Mouse (Mus musculus): ENCODE data around the gene Ube2q2.
"Not testable (repeated sequence)": the region's sequence is repeated elsewhere in the genome, so short reads cannot be mapped to it uniquely, and the experiment has no call there.

The Ube2q2 gene

GRCm38 (mm10) chr9:55243280-55243679 lies 94.6 kb downstream of the Ube2q2 start:
- DNase-seq, result no peak

GRCm38 (mm10) chr9:55244079-55244478 lies 95.4 kb downstream of the Ube2q2 start:
- DNase-seq, result no peak

- DNase-seq, result not testable (repeated sequence)
These were observed 96.5 kb downstream of the Ube2q2 start for GRCm38 (mm10) chr9:55245057-55245750.

- DNase-seq, result no peak
These were observed 97.8 kb downstream of the Ube2q2 start for GRCm38 (mm10) chr9:55246440-55246839.

GRCm38 (mm10) chr9:55246918-55247317 lies 98.3 kb downstream of the Ube2q2 start:
- no peak for DNase-seq

- DNase-seq, result no peak
These were observed 99.8 kb downstream of the Ube2q2 start for GRCm38 (mm10) chr9:55248465-55248864.

GRCm38 (mm10) chr9:55250595-55251247 lies 102.1 kb downstream of the Ube2q2 start:
- DNase-seq, result no peak

- DNase-seq, result not testable (repeated sequence)
These were observed 103.4 kb downstream of the Ube2q2 start for GRCm38 (mm10) chr9:55252097-55252496.

- DNase-seq, result no peak
These were observed 105.2 kb downstream of the Ube2q2 start for GRCm38 (mm10) chr9:55253849-55254248.

- DNase-seq, result no peak
These were observed 106.4 kb downstream of the Ube2q2 start for GRCm38 (mm10) chr9:55255056-55255455.

GRCm38 (mm10) chr9:55255604-55256003 lies 107.0 kb downstream of the Ube2q2 start:
- DNase-seq, result no peak

- no peak for DNase-seq
These were observed 108.5 kb downstream of the Ube2q2 start for GRCm38 (mm10) chr9:55257105-55257504.

Data from cerebellum, adult 11 months (tissue).